Mouse (Mus musculus) frontal cortex, adult (tissue): Measurements from ENCODE around the gene Kif22.
"Not testable (repeated sequence)": the region's sequence is repeated elsewhere in the genome, so short reads cannot be mapped to it uniquely, and the experiment has no call there.

Experiments
- ATAC-seq: cut with Nextera tagmentation; 2 replicates; pipeline ENCODE4 v1.9.2; 2017; ENCODE audit warnings: mild to moderate bottlenecking, moderate library complexity, mixed read lengths; ENCODE audit not compliant: low TSS enrichment

Gene Kif22

GRCm38 (mm10) chr7:127041851-127042672, at the start of gene Kif22:
Gene Kif22 (minus strand): TSS chr7:127042471.
- peak; percentile 94 for ATAC-seq

- no peak for ATAC-seq
Observed at GRCm38 (mm10) chr7:127091114-127091896, 49.0 kb upstream of the Kif22 start, which contains the start of gene AI467606. Gene AI467606 (plus strand): TSS chr7:127091359.

GRCm38 (mm10) chr7:127090154-127091113, 48.2 kb upstream of the Kif22 start:
- no peak for ATAC-seq

- ATAC-seq = no peak
Observed at GRCm38 (mm10) chr7:127088901-127089845, 46.9 kb upstream of the Kif22 start.

- ATAC-seq = no peak
Observed at GRCm38 (mm10) chr7:127088083-127088482, 45.8 kb upstream of the Kif22 start.

GRCm38 (mm10) chr7:127087278-127088010, 45.2 kb upstream of the Kif22 start, which contains the start of gene Zg16:
Gene Zg16 (minus strand): TSS chr7:127087328.
- not testable (repeated sequence) for ATAC-seq

- not testable (repeated sequence) for ATAC-seq
Observed at GRCm38 (mm10) chr7:127085751-127086150, 43.5 kb upstream of the Kif22 start.

GRCm38 (mm10) chr7:127084794-127085193, 42.5 kb upstream of the Kif22 start:
- no peak for ATAC-seq

- ATAC-seq = no peak
Observed at GRCm38 (mm10) chr7:127083689-127084088, 41.4 kb upstream of the Kif22 start.

GRCm38 (mm10) chr7:127082995-127083394, 40.7 kb upstream of the Kif22 start:
- ATAC-seq = no peak

- no peak for ATAC-seq
Observed at GRCm38 (mm10) chr7:127082271-127082670, 40.0 kb upstream of the Kif22 start.

GRCm38 (mm10) chr7:127080045-127080444, 37.8 kb upstream of the Kif22 start:
- no peak for ATAC-seq

GRCm38 (mm10) chr7:127077692-127078091, 35.4 kb upstream of the Kif22 start:
- no peak for ATAC-seq

- no peak for ATAC-seq
Observed at GRCm38 (mm10) chr7:127076188-127076587, 33.9 kb upstream of the Kif22 start.

- no peak for ATAC-seq
Observed at GRCm38 (mm10) chr7:127073221-127073620, 30.9 kb upstream of the Kif22 start.

GRCm38 (mm10) chr7:127070871-127071413, 28.7 kb upstream of the Kif22 start:
- ATAC-seq = no peak

- no peak for ATAC-seq
Observed at GRCm38 (mm10) chr7:127066317-127066716, 24.0 kb upstream of the Kif22 start.

GRCm38 (mm10) chr7:127065538-127065937, 23.3 kb upstream of the Kif22 start:
- ATAC-seq = no peak

- ATAC-seq = peak; percentile 76
Observed at GRCm38 (mm10) chr7:127055026-127055585, 12.8 kb upstream of the Kif22 start.
